Mouse (Mus musculus) testis, adult 2 months (tissue): Measurements from ENCODE around the gene Osbpl9. TPM values are rescaled to one million over a fixed set of nuclear protein-coding genes. Genes with fewer than 3 reads are reported as not detected.

ENCODE experiments used
- H3K27ac ChIP-seq: fragments of 200-500 bp; 2 replicates; pipeline ENCODE4 v1.5.1; 2012; ENCODE audit warnings: low read depth, low read length; ENCODE audit not compliant: control insufficient read depth, insufficient read depth
- H3K27me3 ChIP-seq: fragments of 200-500 bp; 2 replicates; pipeline ENCODE4 v1.6.1; 2012; ENCODE audit warnings: mild to moderate bottlenecking, low read length, moderate library complexity; ENCODE audit not compliant: control insufficient read depth, insufficient read depth
- H3K36me3 ChIP-seq: fragments of 200-500 bp; 2 replicates; pipeline ENCODE4 v1.6.1; 2012; ENCODE audit warnings: mild to moderate bottlenecking, low read length; ENCODE audit not compliant: control insufficient read depth, insufficient read depth
- H3K4me1 ChIP-seq: fragments of 200-500 bp; 2 replicates; pipeline ENCODE4 v1.6.1; 2012; ENCODE audit warnings: low read length; ENCODE audit not compliant: control insufficient read depth, insufficient read depth
- H3K4me3 ChIP-seq: fragments of 200-500 bp; 2 replicates; pipeline ENCODE4 v1.5.1; 2012; ENCODE audit warnings: low read depth, mild to moderate bottlenecking, low read length, moderate library complexity, mixed read lengths; ENCODE audit not compliant: control insufficient read depth
- CTCF ChIP-seq: fragments of 200-500 bp; IDR thresholded peaks from 2 replicates; pipeline ENCODE4 v1.5.1; 2012; ENCODE audit warnings: low read depth, mild to moderate bottlenecking, inconsistent platforms, low read length, moderate library complexity; ENCODE audit not compliant: control insufficient read depth, insufficient read depth, insufficient replicate concordance
- POLR2A ChIP-seq: fragments of 200-500 bp; IDR thresholded peaks from 2 replicates; pipeline ENCODE4 v1.6.1; 2012; ENCODE audit warnings: low read depth, mild to moderate bottlenecking, inconsistent platforms, low read length, moderate library complexity; ENCODE audit not compliant: control insufficient read depth
- polyA plus RNA-seq: library from polyadenylated mRNA; depleted of rRNA; stranded (reverse); fragments of >200 nt; gene quantifications from 2 replicates; pipeline ENCODE4 v1.2.3, GENCODE M21; 2012

The Osbpl9 gene
- polyA plus RNA-seq, 1 experiment = 100 TPM

GRCm38 (mm10) chr4:109110978-109111377 lies 91.1 kb downstream of the Osbpl9 start:
- TF ChIP-seq CTCF = no peak
- TF ChIP-seq POLR2A = no peak
- peaks cover 3% of the 10 kb centered on the region; the same call in 1 of the 2 replicates for H3K4me1 ChIP-seq

GRCm38 (mm10) chr4:109109686-109110085 lies 92.4 kb downstream of the Osbpl9 start:
- H3K36me3 ChIP-seq = no peaks in the 10 kb centered on the region
- no peak for TF ChIP-seq POLR2A
- no peak for TF ChIP-seq CTCF
- H3K4me3 ChIP-seq = no peak overlapping the region

More at GRCm38 (mm10) chr4:109110978-109111377, 91.1 kb downstream of the Osbpl9 start:
- Histone ChIP-seq H3K36me3 (no peaks in the 10 kb centered on the region), H3K27ac (no peak overlapping the region), H3K27me3 (no peaks in the 10 kb centered on the region), H3K4me3 (no peak overlapping the region)

GRCm38 (mm10) chr4:109109012-109109411 lies 93.1 kb downstream of the Osbpl9 start:
- no peak for TF ChIP-seq POLR2A
- TF ChIP-seq CTCF = no peak
- no peaks in the 10 kb centered on the region for H3K36me3 ChIP-seq
- H3K4me3 ChIP-seq = no peak overlapping the region; the same call in 1 of the 2 replicates
- H3K4me1 ChIP-seq = peaks cover 4% of the 10 kb centered on the region
- no peak overlapping the region for H3K27ac ChIP-seq
- H3K27me3 ChIP-seq = no peaks in the 10 kb centered on the region

More at GRCm38 (mm10) chr4:109109686-109110085, 92.4 kb downstream of the Osbpl9 start:
- Histone ChIP-seq H3K4me1 (peaks cover 4% of the 10 kb centered on the region; the same call in 1 of the 2 replicates), H3K27ac (no peak overlapping the region), H3K27me3 (no peaks in the 10 kb centered on the region)

- no peaks in the 10 kb centered on the region for H3K36me3 ChIP-seq
- H3K27ac ChIP-seq = no peak overlapping the region; the same call in 1 of the 2 replicates
- H3K27me3 ChIP-seq = no peaks in the 10 kb centered on the region
- TF ChIP-seq CTCF (no peak), POLR2A (no peak)
- peaks cover 4% of the 10 kb centered on the region for H3K4me1 ChIP-seq
- H3K4me3 ChIP-seq = no peak overlapping the region
Measured at GRCm38 (mm10) chr4:109106594-109106993, 95.5 kb downstream of the Osbpl9 start.

GRCm38 (mm10) chr4:109106034-109106433 lies 96.0 kb downstream of the Osbpl9 start:
- H3K27ac ChIP-seq = no peak overlapping the region
- no peaks in the 10 kb centered on the region for H3K27me3 ChIP-seq
- H3K4me1 ChIP-seq = peaks cover 4% of the 10 kb centered on the region
- no peaks in the 10 kb centered on the region; the same call in 1 of the 2 replicates for H3K36me3 ChIP-seq
- TF ChIP-seq POLR2A (no peak), CTCF (no peak)
- H3K4me3 ChIP-seq = no peak overlapping the region

GRCm38 (mm10) chr4:109105254-109105653 lies 96.8 kb downstream of the Osbpl9 start:
- no peaks in the 10 kb centered on the region for H3K27me3 ChIP-seq
- no peak overlapping the region for H3K4me3 ChIP-seq
- H3K27ac ChIP-seq = no peak overlapping the region
- H3K4me1 ChIP-seq = peaks cover 4% of the 10 kb centered on the region
- no peaks in the 10 kb centered on the region; the same call in 1 of the 2 replicates for H3K36me3 ChIP-seq
- no peak for TF ChIP-seq POLR2A
- no peak for TF ChIP-seq CTCF

- no peak overlapping the region for H3K4me3 ChIP-seq
- H3K4me1 ChIP-seq = peaks cover 2% of the 10 kb centered on the region; the same call in 1 of the 2 replicates
- H3K36me3 ChIP-seq = no peaks in the 10 kb centered on the region; the same call in 1 of the 2 replicates
- H3K27ac ChIP-seq = no peak overlapping the region
- no peak for TF ChIP-seq CTCF
- no peak for TF ChIP-seq POLR2A
- H3K27me3 ChIP-seq = no peaks in the 10 kb centered on the region
Measured at GRCm38 (mm10) chr4:109103145-109103883, 98.8 kb downstream of the Osbpl9 start.
